Mouse (Mus musculus) small intestine, adult 2 months (tissue): ENCODE data around the gene Pdia2.

Experiments
- CTCF ChIP-seq: fragments of 200-500 bp; IDR thresholded peaks from 2 replicates; pipeline ENCODE4 v1.5.1; 2012; ENCODE audit warnings: low read depth, mild to moderate bottlenecking, control low read depth, inconsistent platforms, low read length, moderate library complexity, mixed read lengths; ENCODE audit not compliant: insufficient replicate concordance, insufficient read length; ENCODE audit errors: extremely low read depth
- POLR2A ChIP-seq: fragments of 200-500 bp; IDR thresholded peaks from 2 replicates; pipeline ENCODE4 v1.6.1; 2012; ENCODE audit warnings: low read depth, mild to moderate bottlenecking, control low read depth, inconsistent platforms, low read length, moderate library complexity

GRCm38 (mm10) chr17:26188091-26188805 lies 10.6 kb downstream of the Pdia2 start:
- TF ChIP-seq CTCF (no peak), POLR2A (no peak)
